Mouse (Mus musculus) CH12.LX (cell line): ENCODE measurements around the gene Cep135. TPM values are rescaled to one million over a fixed set of nuclear protein-coding genes. Genes with fewer than 3 reads are reported as not detected.
A peak's percentile ranks its signal among the peaks of the same experiment; 100 is the strongest.

Experiments used
- DNase-seq: peaks from one replicate; pipeline ENCODE4 v3.0.0-alpha.2; 2013; ENCODE audit errors: extremely low read depth
- H3K27ac ChIP-seq: 2 replicates; pipeline ENCODE4 v1.5.1; 2012; ENCODE audit warnings: low read depth, mild to moderate bottlenecking, control low read depth, moderate library complexity; ENCODE audit not compliant: insufficient read depth
- H3K27me3 ChIP-seq: replicated peaks from 2 replicates; pipeline ENCODE3; 2012; ENCODE audit warnings: inconsistent platforms
- H3K36me3 ChIP-seq, 2 experiments: replicated peaks in 1 of 2; 2 replicates each; pipeline versions ENCODE3 to v1.6.1; 2012; ENCODE audit warnings: inconsistent platforms in 1 of 2, low read length in 1 of 2, mild to moderate bottlenecking in 1 of 2, mixed read lengths in 1 of 2, moderate library complexity in 1 of 2; ENCODE audit not compliant: control insufficient read depth in 1 of 2, insufficient read depth in 1 of 2
- H3K4me1 ChIP-seq, 2 experiments: 2 replicates each; pipeline ENCODE4 v1.6.1; 2012; ENCODE audit warnings: inconsistent platforms in 1 of 2, moderate library complexity in 1 of 2; ENCODE audit not compliant: insufficient read depth in 2 of 2, control insufficient read depth in 1 of 2
- H3K4me2 ChIP-seq: 2 replicates; pipeline ENCODE4 v1.6.1; 2012; ENCODE audit warnings: low read depth, mild to moderate bottlenecking, control low read depth; ENCODE audit not compliant: poor library complexity, insufficient read depth, severe bottlenecking
- H3K4me3 ChIP-seq, 3 experiments: fragments of 150-350 bp in 1 of 3; sonication (generic) in 1 of 3; replicated peaks in 1 of 3; 2 replicates each; pipeline versions ENCODE3 to v1.5.1; 2011 to 2012; ENCODE audit warnings: low read depth in 2 of 3, low read length in 2 of 3, mild to moderate bottlenecking in 2 of 3, moderate library complexity in 2 of 3, control low read depth in 1 of 3, improper control_type of control experiment in 1 of 3, inconsistent platforms in 1 of 3, mixed read lengths in 1 of 3; ENCODE audit not compliant: poor library complexity in 1 of 3
- H3K79me2 ChIP-seq: replicated peaks from 2 replicates; pipeline ENCODE4 v1.6.1; 2012; ENCODE audit warnings: mild to moderate bottlenecking, moderate library complexity; ENCODE audit not compliant: control insufficient read depth, poor library complexity, insufficient read depth, severe bottlenecking; ENCODE audit errors: extremely low read depth
- H3K9ac ChIP-seq: 2 replicates; pipeline ENCODE4 v1.6.1; 2012; ENCODE audit warnings: low read depth, mild to moderate bottlenecking, control low read depth, moderate library complexity; ENCODE audit not compliant: insufficient read depth
- H3K9me3 ChIP-seq: replicated peaks from 2 replicates; pipeline ENCODE3; 2012; ENCODE audit warnings: low read length, inconsistent platforms, mixed read lengths
- CHD1 ChIP-seq: IDR thresholded peaks from 2 replicates; pipeline ENCODE4 v1.6.1; 2012; ENCODE audit warnings: low read depth, low read length, improper control_type of control experiment, inconsistent platforms
- CHD2 ChIP-seq: IDR thresholded peaks from 2 replicates; pipeline ENCODE4 v1.6.1; 2011; ENCODE audit warnings: low read length, improper control_type of control experiment
- ETS1 ChIP-seq: conservative IDR thresholded peaks from 2 replicates; pipeline ENCODE4 v1.6.1; 2012; ENCODE audit warnings: low read depth, mild to moderate bottlenecking, inconsistent platforms, low read length, improper control_type of control experiment, moderate library complexity
- IRF4 ChIP-seq: IDR thresholded peaks from 2 replicates; pipeline ENCODE4 v1.6.1; 2014; ENCODE audit warnings: low read depth, mild to moderate bottlenecking, inconsistent platforms, low read length, improper control_type of control experiment
- MAFK ChIP-seq: IDR thresholded peaks from 2 replicates; pipeline ENCODE4 v1.6.1; 2011; ENCODE audit warnings: low read length, improper control_type of control experiment; ENCODE audit not compliant: insufficient replicate concordance
- MAX ChIP-seq: IDR thresholded peaks from 2 replicates; pipeline ENCODE4 v1.6.1; 2011; ENCODE audit warnings: low read length, improper control_type of control experiment
- MAZ ChIP-seq: IDR thresholded peaks from 2 replicates; pipeline ENCODE4 v1.6.1; 2012; ENCODE audit warnings: low read depth, mild to moderate bottlenecking, inconsistent platforms, low read length, improper control_type of control experiment, moderate library complexity
- MEF2A ChIP-seq: IDR thresholded peaks from 2 replicates; pipeline ENCODE4 v1.6.1; 2014; ENCODE audit warnings: low read depth, mild to moderate bottlenecking, inconsistent platforms, low read length, improper control_type of control experiment, borderline replicate concordance
- NELFE ChIP-seq: IDR thresholded peaks from 2 replicates; pipeline ENCODE4 v1.6.1; 2011; ENCODE audit warnings: low read depth, low read length, improper control_type of control experiment
- PAX5 ChIP-seq: IDR thresholded peaks from 2 replicates; pipeline ENCODE4 v1.6.1; 2012; ENCODE audit warnings: low read length, inconsistent platforms, mixed read lengths
- RAD21 ChIP-seq: IDR thresholded peaks from 2 replicates; pipeline ENCODE4 v1.6.1; 2011; ENCODE audit warnings: low read depth, mild to moderate bottlenecking, low read length, improper control_type of control experiment, moderate library complexity
- USF2 ChIP-seq: conservative IDR thresholded peaks from 2 replicates; pipeline ENCODE4 v1.6.1; 2011; ENCODE audit warnings: low read depth, low read length, improper control_type of control experiment
- ZC3H11A ChIP-seq: IDR thresholded peaks from 2 replicates; pipeline ENCODE4 v1.6.1; 2012; ENCODE audit warnings: low read depth, mild to moderate bottlenecking, inconsistent platforms, low read length, improper control_type of control experiment
- ZKSCAN1 ChIP-seq: IDR thresholded peaks from 2 replicates; pipeline ENCODE4 v1.6.1; 2012; ENCODE audit warnings: low read depth, inconsistent platforms, low read length, improper control_type of control experiment, borderline replicate concordance
- ZNF384 ChIP-seq: IDR thresholded peaks from 2 replicates; pipeline ENCODE4 v1.6.1; 2012; ENCODE audit warnings: low read depth, low read length, improper control_type of control experiment, inconsistent platforms
- dilution Hi-C: fragments of 300-500 bp; cut with MboI; formaldehyde crosslinking; loops from 2 replicates; pipeline ENCODE4 v1.14.3; 2020; ENCODE audit warnings: low sequenced_read_pairs; ENCODE audit not compliant: extremely low pct_unique_long_range_greater_than_20kb, extremely low pct_ligation_motif_present
- in situ Hi-C: fragments of 300-500 bp; cut with MboI; formaldehyde crosslinking; loops from 3 replicates; pipeline ENCODE4 v1.14.3; 2019; ENCODE audit warnings: low sequenced_read_pairs, low pct_ligation_motif_present, low pct_unique_long_range_greater_than_20kb, mixed read lengths
- polyA plus RNA-seq: library from polyadenylated mRNA; unstranded; fragments of >175 nt; gene quantifications from 2 replicates; pipeline ENCODE4 v1.2.1, GENCODE M21; 2012; ENCODE audit warnings: low read depth; ENCODE audit not compliant: insufficient read length
- total RNA-seq, 2 experiments: library from RNA; depleted of rRNA; stranded (reverse); fragments of 300-350 nt in 1 of 2; fragments of >200 nt in 1 of 2; gene quantifications; 2 replicates each; pipeline ENCODE4 v1.2.3; 2012 to 2014

Cep135 gene
- total and polyA plus RNA-seq, 3 experiments: 8.0 to 12.1 (median 11.7) TPM

DNA sequence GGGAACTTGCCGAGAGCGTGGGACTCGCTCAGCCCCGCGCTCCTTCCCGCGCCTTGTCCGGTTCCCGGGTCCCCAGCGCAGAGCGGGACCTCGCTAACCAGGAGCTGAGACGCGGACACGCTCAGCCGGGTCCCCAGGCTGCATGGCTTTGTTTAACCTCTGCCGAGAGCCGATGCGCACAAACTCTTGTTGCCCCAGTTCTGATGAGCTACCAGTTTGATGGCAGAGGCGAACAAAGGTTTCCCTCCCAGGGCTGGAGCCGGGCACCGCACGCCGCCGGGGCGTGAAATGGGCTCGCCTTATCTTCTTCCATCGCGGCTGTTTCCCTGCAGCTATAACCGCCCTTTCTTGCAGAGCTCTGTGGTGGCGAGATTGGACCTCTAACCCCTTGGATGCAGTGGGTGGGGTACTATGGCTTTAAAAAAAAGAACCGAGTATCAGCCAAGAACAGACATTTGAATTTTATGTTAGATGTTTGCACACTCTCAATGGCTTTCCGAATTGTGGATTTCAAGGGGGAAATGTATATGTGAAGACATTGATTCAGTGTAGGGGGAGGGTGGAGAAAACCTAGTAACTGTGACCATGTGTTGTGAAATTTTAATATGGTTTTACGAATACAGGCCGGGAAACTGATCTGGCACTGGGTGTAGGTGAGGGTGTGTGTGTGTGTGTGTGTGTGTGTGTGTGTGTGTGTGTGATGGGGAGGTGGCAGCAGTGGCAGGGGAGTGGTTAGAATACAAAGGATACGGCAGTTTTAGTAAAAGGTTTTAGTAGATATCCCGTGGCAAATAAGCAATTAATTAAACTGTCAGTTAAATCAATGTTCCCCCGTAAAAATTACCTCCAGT is 69.8 kb downstream of the Cep135 start:
- in situ Hi-C loops (no loop called here), dilution Hi-C loops (no loop called here)
- no peaks in the 10 kb centered on the region for H3K4me1 ChIP-seq
- no peak overlapping the region for H3K9ac ChIP-seq
- TF ChIP-seq CHD1 (no peak), IRF4 (no peak), ZNF384 (no peak), MAX (no peak), CHD2 (no peak), MAFK (no peak), ZC3H11A (no peak), ETS1 (no peak), MEF2A (no peak), PAX5 (no peak)
- no peak for DNase-seq
- no peaks in the 10 kb centered on the region for H3K79me2 ChIP-seq
- H3K4me3 ChIP-seq: no peak overlapping the region
- H3K9me3 ChIP-seq: no peaks in the 10 kb centered on the region
- no peaks in the 10 kb centered on the region for H3K36me3 ChIP-seq
- no peaks in the 10 kb centered on the region for H3K27me3 ChIP-seq
- no peak overlapping the region for H3K27ac ChIP-seq
- H3K4me2 ChIP-seq: no peak overlapping the region

DNA sequence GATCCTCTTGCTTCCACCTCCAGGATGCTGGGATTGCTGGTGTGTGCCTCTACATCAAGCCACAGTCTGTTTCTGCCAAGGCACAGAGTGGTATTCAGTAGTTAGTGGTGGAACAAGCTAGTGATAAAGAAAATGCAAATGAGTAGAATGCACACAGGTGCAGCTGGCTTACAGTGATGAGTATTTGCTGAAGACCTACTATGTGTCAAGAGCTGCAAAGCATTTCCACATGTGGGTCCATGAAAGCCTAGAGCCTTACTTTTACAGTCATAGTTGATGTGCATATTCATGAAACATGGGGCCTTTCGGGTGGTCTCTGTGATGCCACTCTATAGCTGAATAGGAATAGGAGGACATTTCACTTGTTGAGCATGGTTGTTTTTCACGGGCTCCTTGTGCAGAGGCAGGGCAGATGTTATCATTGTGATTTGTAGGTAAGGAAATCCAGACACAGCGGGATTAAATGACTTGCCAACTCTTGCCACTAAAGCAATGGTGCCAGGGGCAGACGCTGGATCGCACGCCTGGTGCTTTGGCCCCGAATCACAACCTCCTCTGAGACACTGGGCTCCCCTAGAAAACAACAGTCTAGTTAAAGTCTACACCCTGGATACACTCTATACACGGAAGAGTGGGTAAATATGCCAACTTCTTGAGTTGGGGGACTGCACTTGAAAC is 71.6 kb downstream of the Cep135 start:
- no peak for DNase-seq
- no peak overlapping the region for H3K9ac ChIP-seq
- H3K79me2 ChIP-seq: no peaks in the 10 kb centered on the region
- TF ChIP-seq MAZ (no peak), RAD21 (no peak), MAFK (no peak), NELFE (no peak), ZKSCAN1 (peak; percentile 48), USF2 (no peak)
- no peak overlapping the region for H3K27ac ChIP-seq
- H3K4me2 ChIP-seq: no peak overlapping the region
- dilution Hi-C loops (no loop called here), in situ Hi-C loops (no loop called here)
- no peaks in the 10 kb centered on the region for H3K9me3 ChIP-seq
- H3K4me3 ChIP-seq: no peak overlapping the region
- no peaks in the 10 kb centered on the region for H3K4me1 ChIP-seq
- H3K27me3 ChIP-seq: no peaks in the 10 kb centered on the region
- no peaks in the 10 kb centered on the region for H3K36me3 ChIP-seq
